Mouse (Mus musculus) frontal cortex, postnatal 10 days (tissue): ENCODE data around the gene Erich6.
A peak's percentile ranks its signal among the peaks of the same experiment; 100 is the strongest.

ENCODE experiments used
- DNase-seq, 2 experiments: peaks; one replicate each; pipeline ENCODE4 v3.0.0; 2022; ENCODE audit warnings: low spot score in 2 of 2, mixed read lengths in 1 of 2

Gene Erich6

DNA sequence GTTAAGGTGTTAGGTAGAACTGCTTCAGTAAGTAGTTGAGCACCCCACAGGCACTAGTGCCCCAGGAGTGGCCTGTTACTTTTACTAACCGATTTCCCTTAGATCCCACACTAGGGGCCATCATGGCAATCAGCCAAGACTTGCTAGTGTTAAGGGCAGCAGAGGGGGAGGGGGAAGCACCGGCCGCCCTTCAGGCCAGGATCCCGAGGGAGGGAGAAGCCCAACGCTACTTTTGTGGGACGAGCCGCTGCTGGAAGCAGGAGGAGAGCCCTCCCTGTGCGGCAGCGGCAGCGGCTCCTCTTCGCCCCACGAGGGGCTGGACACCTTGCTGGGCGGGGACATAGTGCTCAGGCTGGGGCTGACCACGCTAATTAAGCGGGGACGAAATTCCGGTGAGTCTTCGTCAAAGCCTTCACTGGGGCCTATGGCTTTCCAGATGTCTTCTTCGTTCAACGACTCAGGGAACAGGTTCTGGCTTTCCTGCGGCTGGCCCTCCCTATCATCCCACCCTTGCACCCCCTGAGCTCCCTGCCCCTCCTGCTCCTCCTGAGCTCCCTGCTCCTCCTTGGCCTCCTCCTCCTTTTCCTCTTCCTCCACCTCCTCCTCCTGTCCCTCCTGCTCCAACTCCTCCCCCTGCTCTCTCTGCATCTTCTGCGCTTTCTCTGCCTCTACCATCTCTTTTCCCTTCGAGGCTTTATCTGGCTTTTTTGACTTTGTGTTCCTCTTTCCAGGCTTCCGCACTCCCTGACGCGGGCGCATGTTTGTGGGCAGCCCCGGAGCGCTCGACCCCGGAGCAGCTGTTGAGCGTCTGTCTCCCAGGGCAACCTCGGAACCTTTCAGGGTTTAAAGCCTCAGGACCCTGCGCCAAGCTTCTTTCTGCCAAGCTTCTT, at the start of gene Erich6:
Gene Erich6, minus strand, starts transcription at position 802 of the 890 bp plus-strand sequence.
- peak; percentile 11 to 14 for DNase-seq

DNA sequence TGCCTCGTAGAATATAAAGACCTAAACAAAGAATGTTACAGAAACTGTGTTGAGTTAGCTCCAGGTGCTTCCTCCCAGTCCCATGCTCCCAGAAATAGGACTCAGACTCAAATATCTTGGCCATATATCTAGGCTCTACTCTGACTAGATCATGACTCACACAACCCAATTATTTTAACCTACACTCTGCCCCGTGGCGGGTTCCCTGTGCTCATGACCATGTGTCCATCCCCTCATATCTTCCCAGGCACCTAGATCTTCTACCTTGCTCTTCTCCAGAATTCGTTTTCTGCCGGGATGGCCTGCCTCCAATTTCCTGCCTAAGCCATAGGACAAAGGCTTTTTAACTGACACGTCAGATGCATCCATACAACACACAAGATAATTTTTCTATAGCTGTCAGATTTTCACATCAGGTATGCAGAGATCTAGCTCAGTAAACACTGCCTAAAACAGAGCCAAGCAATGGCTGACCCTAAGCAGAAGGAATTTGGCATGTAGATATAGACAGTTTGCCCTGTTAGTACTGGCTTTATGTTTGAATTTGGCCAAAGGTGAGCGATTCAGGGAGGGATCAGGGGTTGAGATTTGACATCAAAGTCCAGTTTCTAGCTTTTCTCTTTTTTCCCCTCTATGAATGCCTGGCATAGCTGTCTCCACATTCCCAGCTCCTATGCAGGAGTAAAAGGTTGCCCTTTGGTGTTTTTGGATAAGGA, 49.4 kb upstream of the Erich6 start:
- DNase-seq = no peak

DNA sequence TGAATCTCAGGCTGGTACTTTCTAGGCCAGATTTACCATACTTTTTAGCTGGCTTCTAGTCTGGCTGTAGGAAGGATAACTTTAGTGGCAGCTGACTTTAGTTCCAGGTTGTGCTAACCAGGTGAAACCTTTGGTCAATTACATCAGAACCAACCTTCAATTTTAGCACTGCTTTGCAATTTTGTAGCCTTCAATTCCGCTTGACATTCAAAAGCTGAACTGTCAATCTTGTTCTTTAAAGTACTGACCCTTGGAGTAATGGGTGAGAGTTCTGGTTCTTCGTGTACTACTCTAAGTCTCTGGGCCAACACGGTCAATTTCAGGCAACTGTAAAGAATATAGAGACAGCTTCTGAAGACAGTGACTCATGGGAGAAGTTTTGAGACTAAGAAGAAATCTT, 48.4 kb upstream of the Erich6 start:
- DNase-seq = no peak

DNA sequence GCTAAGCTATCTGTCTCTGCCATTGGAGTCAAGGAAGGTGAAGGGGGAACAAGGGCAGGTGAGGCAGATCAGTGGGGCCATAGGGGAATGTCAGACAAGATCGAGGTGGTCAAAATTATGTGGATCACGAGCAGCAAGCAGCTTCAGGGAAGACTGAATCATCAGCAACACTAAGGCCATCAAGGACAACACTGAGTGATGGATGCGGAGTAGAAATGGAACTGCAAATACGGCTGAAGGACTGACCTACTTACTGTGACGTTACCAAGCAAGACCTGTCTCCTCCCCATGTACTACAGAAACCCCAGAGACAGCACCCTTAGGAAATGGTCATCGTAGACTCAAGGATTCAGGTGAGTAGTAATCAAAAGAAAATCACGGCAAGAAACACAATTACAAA, 46.3 kb upstream of the Erich6 start:
- no peak for DNase-seq

DNA sequence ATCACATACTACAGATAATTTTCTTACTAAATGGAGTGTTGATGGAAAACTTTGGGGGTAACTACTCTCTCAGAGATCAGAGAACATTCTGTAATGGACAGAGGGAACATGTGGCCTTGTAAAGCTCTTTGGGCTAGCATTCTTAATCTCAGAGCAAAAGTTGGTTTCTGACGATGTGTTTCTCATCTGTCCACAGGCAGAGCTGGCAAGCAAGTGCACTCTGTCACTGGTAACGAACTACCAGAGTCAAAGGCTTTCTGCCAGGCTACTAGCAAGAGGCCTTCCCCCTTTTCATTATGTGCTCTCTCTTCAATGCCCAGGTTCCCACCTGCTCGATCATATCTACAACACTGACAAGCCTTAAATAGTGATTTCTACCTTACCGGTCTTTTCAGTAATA, 45.3 kb upstream of the Erich6 start:
- DNase-seq = no peak

DNA sequence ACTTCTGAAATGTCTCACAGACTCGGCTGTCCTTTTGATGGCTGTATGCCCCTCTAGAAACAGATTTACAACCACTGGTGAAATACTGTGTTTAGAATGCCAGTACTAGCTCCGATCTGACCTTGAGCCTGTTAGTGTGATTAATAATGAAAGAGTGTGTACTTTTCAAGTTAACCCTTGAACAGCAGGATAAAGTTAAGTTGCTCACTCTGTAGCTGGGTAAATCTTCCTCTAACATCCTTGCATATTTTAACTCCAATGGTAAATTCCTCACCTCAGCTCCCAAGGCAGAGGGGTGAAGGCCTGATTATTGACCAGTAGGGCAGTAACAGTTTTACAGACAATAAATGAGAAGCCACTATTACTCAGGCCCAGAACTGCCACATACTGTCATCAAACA, 44.8 kb upstream of the Erich6 start:
- no peak for DNase-seq

DNA sequence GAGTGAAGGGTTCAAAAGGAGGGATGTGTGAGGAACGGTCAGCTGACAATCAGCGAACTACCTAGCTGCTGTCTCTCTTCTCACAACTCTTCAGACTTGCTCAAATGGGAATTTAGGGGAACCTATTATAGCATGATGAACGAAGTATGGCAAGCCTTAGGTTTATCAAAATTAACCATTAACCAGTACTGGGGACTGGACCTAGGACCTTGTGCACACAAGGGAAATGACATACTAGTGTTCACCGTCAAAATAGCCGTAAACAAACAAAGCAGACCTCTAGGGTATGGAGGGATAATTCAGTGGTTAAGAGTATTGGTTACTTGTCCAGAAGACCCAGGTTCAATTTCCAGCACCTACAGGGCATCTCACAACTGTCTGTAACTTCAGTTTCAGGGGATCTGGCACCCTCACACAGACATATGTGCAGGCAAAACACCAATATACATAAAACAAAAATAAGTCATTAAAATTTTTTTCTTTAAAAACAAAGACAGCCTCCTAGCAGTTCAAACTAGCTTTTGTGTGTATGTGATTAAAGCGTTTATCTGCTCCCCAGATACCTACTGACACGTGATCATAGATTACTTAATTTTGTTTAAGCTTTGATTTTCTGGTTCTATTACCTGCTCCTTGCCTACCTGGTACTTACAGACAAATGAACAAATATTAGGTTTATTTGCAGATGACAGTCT, 44.1 kb upstream of the Erich6 start:
- no peak for DNase-seq

DNA sequence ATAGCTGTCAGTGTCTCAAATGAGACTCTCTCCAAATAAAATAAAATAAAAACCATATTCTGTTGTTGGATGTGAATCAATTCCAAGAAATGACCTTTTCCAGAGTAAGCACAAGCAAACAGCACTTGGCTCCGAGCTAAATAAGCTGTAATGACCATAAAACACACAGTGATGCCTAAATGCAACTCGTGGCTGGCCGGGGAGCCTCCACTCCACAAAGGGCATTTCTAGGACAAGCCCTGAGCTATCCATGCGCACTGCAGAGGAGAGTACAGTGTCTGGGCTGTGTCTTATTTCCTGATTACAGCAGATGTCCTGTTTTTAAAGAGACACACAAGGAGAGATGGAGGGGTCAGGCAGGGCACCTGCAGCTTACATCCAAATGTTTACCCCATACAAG, 43.0 kb upstream of the Erich6 start:
- DNase-seq = no peak

DNA sequence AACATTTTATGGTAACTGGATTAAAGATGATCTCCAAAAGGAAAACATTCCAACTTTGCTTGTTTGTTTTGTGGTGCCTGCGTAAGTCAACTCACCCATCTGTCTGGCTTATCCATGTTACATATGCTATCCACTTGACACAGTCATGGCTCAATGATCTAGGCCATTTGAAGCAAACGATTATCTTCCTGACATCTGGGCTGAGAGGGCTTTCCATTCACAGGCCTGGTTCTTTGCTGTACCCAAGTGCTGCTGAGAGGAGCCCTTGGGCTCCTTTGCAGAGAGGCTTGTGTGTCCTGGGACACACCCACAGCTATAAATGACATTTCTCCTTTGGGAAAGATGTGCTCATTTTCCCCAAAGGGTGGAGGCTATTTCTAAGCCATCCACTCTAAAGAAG, 41.9 kb upstream of the Erich6 start:
- DNase-seq = no peak

DNA sequence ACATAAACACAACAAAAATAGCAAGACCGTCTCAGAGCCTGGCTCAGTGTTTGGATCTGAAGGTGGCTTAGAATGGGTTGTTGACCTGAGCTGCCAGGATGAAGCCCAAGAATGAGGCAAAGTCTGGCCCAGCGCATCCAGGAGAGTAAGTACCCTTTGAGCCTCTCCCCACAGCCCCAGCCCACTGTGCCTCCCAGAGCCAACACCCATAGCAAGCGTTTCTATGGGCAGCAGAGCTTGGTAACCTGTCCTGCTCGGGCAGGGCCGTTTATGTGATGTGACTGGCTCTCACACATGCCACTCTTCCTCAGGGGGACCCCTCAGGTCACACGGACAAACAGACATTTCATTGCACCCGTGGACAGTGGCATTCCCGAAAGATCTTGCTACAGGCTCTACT, 41.4 kb upstream of the Erich6 start:
- DNase-seq = no peak

DNA sequence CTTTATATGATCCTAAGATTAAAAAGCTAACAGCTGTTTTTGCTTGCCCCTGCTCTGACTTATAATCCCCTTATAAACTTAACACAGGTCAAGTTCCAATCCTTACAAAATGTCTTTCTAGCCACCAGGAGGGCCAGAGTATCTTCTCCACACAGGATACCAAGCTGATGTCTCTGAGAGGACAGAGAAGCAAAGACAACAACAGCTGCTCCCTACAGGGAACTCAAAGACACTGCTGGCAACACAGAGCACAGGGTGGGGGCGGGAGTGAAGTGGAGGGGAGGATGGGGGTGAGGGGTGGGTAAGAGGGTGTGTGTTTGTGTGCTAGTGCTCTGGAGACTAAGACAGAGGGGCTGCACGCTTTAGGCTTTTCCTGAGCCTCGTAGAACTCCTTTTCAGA, 40.6 kb upstream of the Erich6 start:
- DNase-seq = no peak

DNA sequence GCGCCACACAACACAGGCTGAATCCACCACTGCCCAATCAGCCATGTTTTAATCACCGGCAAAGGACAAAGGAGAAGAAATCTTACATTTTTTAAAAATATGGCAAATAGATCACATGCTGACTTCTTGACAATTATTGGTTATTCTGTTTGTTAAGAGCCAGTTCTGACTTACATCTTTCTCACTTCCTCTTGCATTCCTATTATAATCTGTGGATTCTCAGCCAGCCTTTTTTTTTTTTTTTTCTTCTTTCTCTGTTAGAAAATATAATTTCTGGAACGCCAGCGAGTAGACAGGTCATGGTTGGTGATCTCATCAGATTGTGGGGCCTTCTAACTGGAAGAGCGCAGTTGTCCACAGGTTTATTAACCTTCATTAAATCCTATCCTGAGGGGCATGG, 36.3 kb upstream of the Erich6 start:
- no peak for DNase-seq

DNA sequence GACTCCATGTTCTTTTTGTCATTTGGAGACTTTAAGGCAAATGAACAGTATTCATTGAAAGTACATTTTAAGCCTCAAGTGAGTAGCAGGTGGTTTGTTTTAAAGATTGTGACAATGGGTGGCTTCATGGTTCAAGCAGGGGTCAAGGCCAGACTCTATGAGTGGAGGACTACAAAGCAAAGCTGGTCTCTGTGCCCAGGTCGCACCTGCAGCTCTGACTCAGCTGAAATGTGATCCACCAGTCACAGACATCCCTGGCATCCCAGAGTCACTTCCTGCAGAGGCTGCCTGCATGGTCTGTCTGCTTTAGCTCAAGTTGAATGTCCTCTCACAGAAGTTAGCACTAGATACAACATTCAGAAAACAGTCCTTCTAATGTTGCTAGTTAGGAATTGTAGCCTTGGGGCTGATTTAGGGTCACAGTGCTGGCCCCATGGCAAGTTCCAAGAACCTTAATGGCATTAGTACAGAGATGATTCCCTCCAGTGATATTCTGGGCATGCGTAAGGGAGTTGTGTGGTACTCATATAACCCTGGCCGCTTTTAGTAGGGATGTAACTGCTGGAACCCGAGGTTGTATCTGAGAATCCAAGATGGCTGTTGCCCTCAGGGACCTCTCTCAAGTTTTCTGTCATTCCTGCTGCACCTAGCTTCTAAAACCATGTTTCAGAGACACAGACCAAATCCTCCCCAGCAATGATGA, 35.6 kb upstream of the Erich6 start:
- no peak for DNase-seq

DNA sequence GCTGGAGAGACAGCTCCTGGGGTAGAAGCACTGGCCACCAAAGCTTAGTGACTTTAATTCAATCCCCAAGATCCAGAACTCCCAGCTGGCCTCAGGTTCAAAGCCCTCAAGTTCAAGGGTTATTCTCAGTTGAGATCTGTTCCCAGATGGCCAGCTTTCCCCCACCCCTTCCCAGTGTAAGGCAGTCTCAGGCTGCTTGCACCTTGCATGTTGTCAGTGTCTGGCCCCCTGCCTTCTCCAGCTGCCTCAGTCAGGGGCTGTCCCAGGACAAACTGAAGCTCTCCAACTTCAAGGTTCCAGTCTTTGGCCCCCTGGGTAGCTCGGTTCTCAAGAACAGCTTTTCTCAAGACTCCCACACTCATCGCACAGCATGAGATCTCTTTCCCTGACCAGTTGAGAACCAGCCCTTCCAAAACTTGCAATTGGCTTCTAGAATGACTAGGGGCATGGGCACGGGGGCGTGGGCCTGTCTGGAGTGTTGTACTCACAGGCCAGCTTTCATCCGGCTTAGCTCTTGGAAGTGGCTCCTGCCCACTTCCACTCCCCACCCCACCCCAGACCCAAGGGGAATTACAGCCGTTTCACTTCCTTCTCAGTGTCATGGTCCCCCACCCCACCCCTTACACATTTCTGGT, 34.7 kb upstream of the Erich6 start:
- DNase-seq = no peak

DNA sequence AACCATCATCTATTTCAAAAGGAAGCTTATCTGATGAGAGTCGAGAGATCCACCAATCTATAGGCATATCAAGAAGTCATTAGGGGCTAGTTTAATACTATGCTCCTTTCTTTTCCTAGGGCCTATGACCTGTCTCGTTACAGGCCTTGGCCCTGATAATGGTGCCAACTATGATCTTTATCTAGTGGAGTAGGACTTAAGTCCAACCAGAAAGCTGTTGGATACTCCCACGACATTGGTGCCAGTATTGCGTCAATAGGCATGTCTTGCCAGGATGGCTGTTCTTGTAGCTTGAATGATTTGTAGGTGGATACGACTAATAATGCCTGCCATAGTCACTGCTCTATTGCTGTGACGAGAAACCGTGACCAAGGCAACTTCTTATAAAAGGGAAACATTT, 27.0 kb upstream of the Erich6 start:
- DNase-seq = no peak

DNA sequence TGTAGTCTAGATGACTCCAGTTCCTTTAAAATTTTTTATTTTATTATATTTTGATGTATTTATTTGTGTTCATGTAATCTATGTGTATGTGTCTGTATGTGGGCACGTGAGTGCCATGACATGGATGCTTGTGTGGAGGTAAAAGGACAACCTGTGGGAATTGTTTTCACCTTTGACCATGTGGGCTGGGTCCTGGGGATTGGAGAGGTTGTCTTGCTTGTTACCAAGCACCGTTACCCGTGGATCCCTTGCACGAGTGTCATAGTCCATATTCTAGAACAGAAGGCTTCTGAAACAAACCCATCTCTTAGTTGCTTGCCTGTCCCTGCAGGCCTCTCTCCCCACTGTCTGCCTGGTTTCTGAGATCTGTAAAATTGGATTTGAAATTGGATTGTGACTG, 23.6 kb upstream of the Erich6 start:
- DNase-seq = no peak

DNA sequence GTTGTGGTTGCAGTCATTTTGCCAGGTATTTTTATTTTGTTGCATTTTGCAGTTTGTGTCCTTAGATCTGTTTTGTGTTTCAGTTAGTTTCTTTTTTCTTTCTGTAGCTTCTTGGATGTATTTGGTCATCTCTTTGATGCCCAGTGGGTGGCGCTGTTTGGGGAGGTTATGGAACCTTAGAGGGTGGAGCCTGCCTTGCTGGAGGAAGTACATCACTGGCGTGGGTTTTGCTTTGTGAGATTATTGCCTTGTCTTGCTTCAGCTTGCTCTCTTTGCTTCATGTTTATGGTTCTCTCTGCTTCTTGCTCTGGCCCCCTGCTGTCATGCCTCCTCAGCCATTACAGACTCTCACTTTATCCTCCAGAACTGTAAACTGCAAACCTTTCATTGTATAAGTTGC, 20.3 kb upstream of the Erich6 start:
- peak in 1 of 2 experiments; percentile 18 for DNase-seq

DNA sequence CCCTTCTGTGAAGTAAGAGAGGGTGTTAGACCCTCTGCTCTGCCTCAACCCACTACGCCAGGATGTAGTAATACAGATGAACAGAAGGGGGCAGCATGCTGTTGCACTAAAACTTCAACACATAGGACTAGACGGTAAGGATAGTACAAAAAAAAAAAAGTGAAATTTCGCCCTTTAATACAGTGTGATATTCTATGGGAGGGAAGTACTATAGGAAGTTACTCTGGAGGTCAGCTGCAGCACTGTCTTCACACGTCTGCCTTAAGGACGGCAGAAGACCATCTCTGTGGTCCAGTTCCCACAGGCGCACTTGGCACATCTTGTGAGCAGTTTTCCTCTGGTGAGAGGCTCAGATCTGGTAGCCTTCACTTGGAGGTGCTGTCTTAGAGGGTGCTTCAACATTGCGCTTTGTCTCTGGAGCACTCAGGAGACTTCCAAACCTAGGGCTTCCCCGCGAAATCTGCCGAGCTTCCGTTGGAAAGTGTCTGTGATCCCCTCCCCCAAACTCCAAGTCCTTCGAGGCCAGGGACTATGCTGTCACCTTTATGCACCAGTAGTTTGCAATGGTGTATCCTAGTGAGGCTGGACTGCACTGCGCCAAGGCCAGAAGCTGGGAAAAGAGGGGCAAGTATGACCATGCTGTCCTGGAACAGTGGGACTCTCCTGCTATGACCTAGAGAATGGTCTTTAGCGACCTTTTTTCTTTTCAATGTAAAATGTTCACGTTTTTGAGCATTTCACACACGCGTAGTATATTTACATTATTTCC, 18.5 kb upstream of the Erich6 start:
- peak in 1 of 2 experiments; percentile 55 for DNase-seq

DNA sequence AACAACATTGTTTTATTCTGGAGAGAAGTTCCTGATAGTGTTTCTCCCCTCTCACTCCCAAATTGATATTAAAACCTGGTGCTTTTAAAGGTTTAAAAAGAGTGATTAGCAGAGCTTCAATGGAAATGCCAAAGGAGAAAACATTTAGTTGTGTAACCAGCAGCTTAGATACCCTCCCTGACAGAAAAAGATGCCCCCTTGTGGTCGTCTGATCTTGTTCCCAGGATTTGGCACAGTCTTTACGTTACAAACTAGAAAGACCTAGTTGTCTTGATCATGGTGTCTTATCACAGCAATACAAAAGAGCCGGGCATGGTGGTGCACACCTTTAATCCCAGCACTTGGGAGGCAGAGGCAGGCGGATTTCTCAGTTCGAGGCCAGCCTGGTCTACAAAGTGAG, 16.9 kb upstream of the Erich6 start:
- no peak for DNase-seq

DNA sequence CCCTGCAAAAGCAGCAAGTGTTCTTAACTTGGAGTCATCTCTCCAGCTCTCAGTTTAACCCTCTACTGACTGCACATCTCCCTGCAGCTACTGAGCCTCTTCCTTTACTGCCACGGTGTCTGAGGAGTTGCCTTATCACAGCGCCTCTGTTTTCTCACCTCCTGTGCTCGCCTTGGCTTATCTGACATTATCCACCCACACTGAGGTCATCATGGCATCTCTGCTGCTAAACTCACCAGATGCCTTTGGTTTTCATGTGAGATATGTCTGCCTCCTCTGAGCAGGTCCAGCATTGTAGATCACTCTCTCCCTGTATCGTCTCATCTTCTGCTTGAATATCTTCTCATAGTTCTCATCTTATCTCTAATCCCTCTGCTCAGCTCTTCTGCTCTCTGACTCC, 13.3 kb upstream of the Erich6 start:
- DNase-seq = no peak

DNA sequence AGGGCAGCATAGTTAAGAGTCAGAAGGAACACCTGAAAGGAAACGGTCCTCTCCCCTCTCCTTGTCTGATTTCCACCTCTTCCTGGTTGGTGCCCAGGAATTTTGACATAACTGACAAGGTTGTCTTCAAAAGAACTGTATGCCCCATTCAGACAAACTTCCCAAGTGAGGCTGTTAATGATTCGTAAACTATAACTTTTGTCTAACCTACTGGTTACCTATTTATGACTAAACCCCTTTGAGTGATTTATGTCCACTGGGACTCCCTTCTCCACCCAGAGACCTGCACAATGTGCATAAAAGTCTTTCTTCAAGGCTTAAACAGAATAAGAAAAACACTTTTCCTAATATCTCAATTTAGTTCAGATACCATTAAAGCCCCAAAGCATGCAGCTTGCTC, 10.2 kb upstream of the Erich6 start:
- no peak for DNase-seq
